Mouse (Mus musculus) bone marrow, adult 2 months (tissue): ENCODE data around the gene Gm10486. TPM values are rescaled to one million over a fixed set of nuclear protein-coding genes. Genes with fewer than 3 reads are reported as not detected.
"Not testable (repeated sequence)": the region's sequence is repeated elsewhere in the genome, so short reads cannot be mapped to it uniquely, and the experiment has no call there.

Experiments used
- H3K27ac ChIP-seq: fragments of 200-500 bp; 2 replicates; pipeline ENCODE4 v1.5.1; 2012; ENCODE audit warnings: low read depth, mild to moderate bottlenecking, control low read depth, inconsistent platforms, low read length; ENCODE audit not compliant: control insufficient read depth, poor library complexity, insufficient read depth
- H3K4me1 ChIP-seq: fragments of 200-500 bp; 2 replicates; pipeline ENCODE4 v1.6.1; 2011; ENCODE audit warnings: low read length; ENCODE audit not compliant: control insufficient read depth, insufficient read depth
- H3K4me3 ChIP-seq: fragments of 200-500 bp; replicated peaks from 2 replicates; pipeline ENCODE3; 2011; ENCODE audit warnings: mild to moderate bottlenecking, low read depth, low read length, control low read depth; ENCODE audit not compliant: control insufficient read depth
- WGBS: fragments of 180-500 bp; shearing (Covaris S2); methylation state at CpG from one replicate; pipeline ENCODE4 v1.1.7; 2018; 5-methylcytosine and 5-hydroxymethylcytosine counted together
- polyA plus RNA-seq: library from polyadenylated mRNA; stranded (reverse); fragments of >200 nt; gene quantifications from 2 replicates; pipeline ENCODE4 v1.2.4, GENCODE M21; 2011; ENCODE audit warnings: low replicate concordance; ENCODE audit not compliant: missing spikeins, insufficient read depth, insufficient read length

The Gm10486 gene
- not detected in 2 replicates for polyA plus RNA-seq

DNA sequence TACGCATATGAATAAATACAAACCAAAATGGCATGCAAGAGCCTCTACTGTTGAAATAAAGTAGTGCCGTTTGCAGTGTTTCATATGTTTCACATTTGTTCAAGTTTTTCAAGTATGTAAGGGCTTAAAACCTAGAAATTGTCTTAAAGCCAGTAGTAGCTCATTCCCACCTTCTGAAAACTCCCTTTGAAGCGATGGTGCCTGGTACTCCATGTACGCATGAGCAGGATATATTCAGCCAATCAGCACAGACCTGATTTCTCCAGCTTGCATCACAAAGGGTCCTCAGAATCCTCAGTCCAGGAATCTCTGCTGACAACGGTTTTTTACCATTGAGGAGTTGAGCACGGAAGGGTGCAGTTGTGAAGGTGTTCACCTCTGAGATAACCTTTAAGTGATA is at the start of gene Gm10486:
Gm10486 (plus strand) TSS at position 301 of the 400 bp plus-strand sequence.
- WGBS, result no CpG with 5 or more reads among the region's 6 CpGs
- not testable (repeated sequence) for H3K4me3 ChIP-seq, H3K27ac ChIP-seq

More for the DNA sequence above, at the start of gene Gm10486:
- H3K4me1 ChIP-seq, result not testable (repeated sequence)
